Mouse (Mus musculus): ENCODE measurements around the gene Olfr31. TPM values are rescaled to one million over a fixed set of nuclear protein-coding genes. Genes with fewer than 3 reads are reported as not detected.

The Olfr31 gene
- polyA plus RNA-seq, 1 experiment from 2014 or later: not detected

GRCm38 (mm10) chr14:14349485-14350262 is 27.0 kb downstream of the Olfr31 start:
- Histone ChIP-seq H3K27ac (no peak overlapping the region), H3K9ac (no peak overlapping the region), H3K27me3 (no peaks in the 10 kb centered on the region), H3K4me1 (replicated peaks) (peaks cover 7% of the 10 kb centered on the region; the same call in 1 of the 2 replicates), H3K4me2 (no peak overlapping the region), H3K9me3 (replicated peaks) (peaks cover 52% of the 10 kb centered on the region), H3K4me3 (no peak overlapping the region), H3K36me3 (peaks cover 22% of the 10 kb centered on the region)
- no peak for ATAC-seq (replicated peaks; ENCODE audit: insufficient number of reproducible peaks, insufficient read depth, low FRiP score, low read depth)
- 94% methylated on average over 20 of the region's 20 CpGs for WGBS

- Histone ChIP-seq H3K4me2 (no peak overlapping the region), H3K4me3 (no peak overlapping the region), H3K36me3 (peaks cover 25% of the 10 kb centered on the region), H3K4me1 (replicated peaks) (peaks cover 7% of the 10 kb centered on the region; the same call in 1 of the 2 replicates), H3K9ac (no peak overlapping the region), H3K27me3 (no peaks in the 10 kb centered on the region), H3K27ac (no peak overlapping the region), H3K9me3 (replicated peaks) (peaks cover 57% of the 10 kb centered on the region)
- no peak for ATAC-seq (replicated peaks; ENCODE audit: insufficient number of reproducible peaks, insufficient read depth, low FRiP score, low read depth)
- WGBS: 95% methylated on average over 29 of the region's 29 CpGs
These were observed 27.9 kb downstream of the Olfr31 start for GRCm38 (mm10) chr14:14350263-14351147.

GRCm38 (mm10) chr14:14351148-14351455 is 28.5 kb downstream of the Olfr31 start:
- H3K4me2 ChIP-seq: no peak overlapping the region
- H3K9me3 ChIP-seq (replicated peaks): peaks cover 57% of the 10 kb centered on the region
- no peak overlapping the region for H3K27ac ChIP-seq
- peaks cover 5% of the 10 kb centered on the region; the same call in 1 of the 2 replicates for H3K4me1 ChIP-seq (replicated peaks)
- no peak for ATAC-seq (replicated peaks; ENCODE audit: insufficient number of reproducible peaks, insufficient read depth, low FRiP score, low read depth)
- H3K27me3 ChIP-seq: no peaks in the 10 kb centered on the region
- H3K9ac ChIP-seq: no peak overlapping the region
- 97% methylated on average over 7 of the region's 7 CpGs for WGBS
- H3K4me3 ChIP-seq: no peak overlapping the region
- peaks cover 25% of the 10 kb centered on the region for H3K36me3 ChIP-seq

- peaks cover 25% of the 10 kb centered on the region for H3K36me3 ChIP-seq
- 95% methylated on average over 9 of the region's 9 CpGs for WGBS
- no peak overlapping the region for H3K9ac ChIP-seq
- no peaks in the 10 kb centered on the region for H3K4me1 ChIP-seq (replicated peaks)
- H3K27me3 ChIP-seq: no peaks in the 10 kb centered on the region
- peaks cover 56% of the 10 kb centered on the region for H3K9me3 ChIP-seq (replicated peaks)
- no peak overlapping the region for H3K4me2 ChIP-seq
- H3K4me3 ChIP-seq: no peak overlapping the region
- no peak for ATAC-seq (replicated peaks; ENCODE audit: insufficient number of reproducible peaks, insufficient read depth, low FRiP score, low read depth)
- H3K27ac ChIP-seq: no peak overlapping the region
These were observed 29.3 kb downstream of the Olfr31 start for GRCm38 (mm10) chr14:14351721-14352590.

- WGBS: 83% methylated on average over 6 of the region's 6 CpGs
- Histone ChIP-seq H3K27me3 (no peaks in the 10 kb centered on the region), H3K4me3 (no peak overlapping the region), H3K4me1 (replicated peaks) (no peaks in the 10 kb centered on the region), H3K9me3 (replicated peaks) (peaks cover 49% of the 10 kb centered on the region), H3K27ac (no peak overlapping the region), H3K36me3 (peaks cover 25% of the 10 kb centered on the region), H3K9ac (no peak overlapping the region), H3K4me2 (no peak overlapping the region)
- no peak for ATAC-seq (replicated peaks; ENCODE audit: insufficient number of reproducible peaks, insufficient read depth, low FRiP score, low read depth)
These were observed 30.0 kb downstream of the Olfr31 start for GRCm38 (mm10) chr14:14352606-14353005.

- Histone ChIP-seq H3K9me3 (replicated peaks) (peaks cover 44% of the 10 kb centered on the region), H3K9ac (no peak overlapping the region), H3K27ac (no peak overlapping the region), H3K4me1 (replicated peaks) (no peaks in the 10 kb centered on the region), H3K36me3 (peaks cover 24% of the 10 kb centered on the region), H3K4me2 (no peak overlapping the region), H3K4me3 (no peak overlapping the region), H3K27me3 (no peaks in the 10 kb centered on the region)
- 94% methylated on average over 7 of the region's 7 CpGs for WGBS
- ATAC-seq (replicated peaks; ENCODE audit: insufficient number of reproducible peaks, insufficient read depth, low FRiP score, low read depth): no peak
These were observed 30.6 kb downstream of the Olfr31 start for GRCm38 (mm10) chr14:14353081-14353732.

- WGBS: 89% methylated on average over 8 of the region's 8 CpGs
- Histone ChIP-seq H3K4me2 (no peak overlapping the region), H3K27me3 (no peaks in the 10 kb centered on the region), H3K4me3 (no peak overlapping the region), H3K9me3 (replicated peaks) (peaks cover 37% of the 10 kb centered on the region), H3K36me3 (peaks cover 21% of the 10 kb centered on the region), H3K27ac (no peak overlapping the region), H3K9ac (no peak overlapping the region), H3K4me1 (replicated peaks) (no peaks in the 10 kb centered on the region)
- ATAC-seq (replicated peaks; ENCODE audit: insufficient number of reproducible peaks, insufficient read depth, low FRiP score, low read depth): no peak
These were observed 31.3 kb downstream of the Olfr31 start for GRCm38 (mm10) chr14:14353740-14354510.

GRCm38 (mm10) chr14:14354511-14355359 is 32.1 kb downstream of the Olfr31 start:
- ATAC-seq (replicated peaks; ENCODE audit: insufficient number of reproducible peaks, insufficient read depth, low FRiP score, low read depth): no peak
- Histone ChIP-seq H3K4me1 (replicated peaks) (no peaks in the 10 kb centered on the region), H3K27me3 (no peaks in the 10 kb centered on the region), H3K36me3 (peaks cover 13% of the 10 kb centered on the region), H3K9ac (no peak overlapping the region), H3K4me2 (no peak overlapping the region), H3K4me3 (no peak overlapping the region), H3K27ac (no peak overlapping the region), H3K9me3 (replicated peaks) (peaks cover 31% of the 10 kb centered on the region)
- 94% methylated on average over 13 of the region's 13 CpGs for WGBS

GRCm38 (mm10) chr14:14355360-14355646 is 32.7 kb downstream of the Olfr31 start:
- H3K4me1 ChIP-seq (replicated peaks): no peaks in the 10 kb centered on the region
- peaks cover 25% of the 10 kb centered on the region for H3K9me3 ChIP-seq (replicated peaks)
- no peak overlapping the region for H3K9ac ChIP-seq
- no peak; the same call in 1 of the 2 replicates for ATAC-seq (replicated peaks; ENCODE audit: insufficient number of reproducible peaks, insufficient read depth, low FRiP score, low read depth)
- 89% methylated on average over 8 of the region's 8 CpGs for WGBS
- H3K36me3 ChIP-seq: peaks cover 7% of the 10 kb centered on the region
- no peak overlapping the region for H3K4me2 ChIP-seq
- H3K4me3 ChIP-seq: no peak overlapping the region
- no peaks in the 10 kb centered on the region for H3K27me3 ChIP-seq
- H3K27ac ChIP-seq: no peak overlapping the region
